Mouse (Mus musculus) brain, embryonic 14.5 days (tissue): ENCODE measurements at regions not wholly inside any gene's neighbourhood (a gene's known extent, or its start where the extent isn't known, plus 50 kb on each side); places are given as distances from the start of the nearest gene placed in this dataset.

Experiments used
- CTCF ChIP-seq: fragments of 200-500 bp; IDR thresholded peaks from 2 replicates; pipeline ENCODE4 v1.5.1; 2012; ENCODE audit warnings: inconsistent platforms, mild to moderate bottlenecking, moderate library complexity, borderline replicate concordance; ENCODE audit not compliant: insufficient read depth, insufficient read length; ENCODE audit errors: extremely low read depth
- POLR2A ChIP-seq: fragments of 200-500 bp; IDR thresholded peaks from 2 replicates; pipeline ENCODE4 v1.6.1; 2012; ENCODE audit warnings: mild to moderate bottlenecking, inconsistent platforms, borderline replicate concordance; ENCODE audit not compliant: poor library complexity, insufficient read depth, insufficient read length, severe bottlenecking; ENCODE audit errors: extremely low read depth

DNA sequence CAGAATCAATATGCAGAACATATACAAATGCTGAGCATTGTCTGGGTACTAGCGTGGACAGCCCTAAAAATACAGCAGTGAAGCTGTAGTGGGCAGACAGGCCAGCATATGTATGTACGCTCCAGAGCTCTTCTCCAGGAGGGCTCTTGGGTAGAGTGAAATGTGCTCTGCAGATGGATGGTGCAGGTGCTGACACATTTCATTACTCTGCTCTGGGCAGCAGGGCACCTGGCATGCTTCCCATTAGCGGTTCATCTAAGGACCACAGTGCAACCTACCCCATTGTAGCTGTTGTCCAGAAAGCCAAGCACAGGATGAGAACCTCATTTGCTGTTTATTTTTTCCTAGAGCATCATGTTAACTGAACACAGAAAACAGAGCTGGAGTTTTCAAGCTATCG lies 466.9 kb upstream of the Brinp3 start:
- no peak for TF ChIP-seq CTCF
- TF ChIP-seq POLR2A: no peak
